Mouse (Mus musculus) cortical plate, adult 2 months (tissue): ENCODE measurements around the gene Flnb.

Source experiments
- CTCF ChIP-seq: fragments of 200-500 bp; IDR thresholded peaks from 2 replicates; pipeline ENCODE4 v1.5.1; 2011; ENCODE audit warnings: mild to moderate bottlenecking, control low read depth, low read length; ENCODE audit not compliant: insufficient read depth; ENCODE audit errors: extremely low read depth
- POLR2A ChIP-seq: fragments of 200-500 bp; IDR thresholded peaks from 2 replicates; pipeline ENCODE4 v1.6.1; 2011; ENCODE audit warnings: mild to moderate bottlenecking, low read length, control low read depth; ENCODE audit not compliant: insufficient read depth; ENCODE audit errors: extremely low read depth

DNA sequence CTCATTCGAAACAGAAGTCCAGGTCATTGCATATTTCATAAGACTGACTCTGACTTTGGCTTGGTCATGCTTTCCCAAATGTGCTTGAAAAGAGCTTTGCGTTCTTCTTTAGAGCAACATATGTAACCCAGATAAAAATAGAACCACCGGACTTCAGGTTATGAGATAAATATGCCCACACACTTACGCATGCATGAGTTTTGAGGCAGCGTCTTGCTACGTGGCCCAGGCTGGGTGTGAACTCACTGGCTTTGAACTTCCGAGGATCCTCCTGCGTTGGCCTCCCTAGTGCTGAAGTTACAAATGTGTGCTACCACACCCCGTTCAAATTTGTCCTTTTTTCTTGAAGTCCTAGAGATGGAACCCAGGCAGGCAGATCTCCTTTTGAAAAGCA lies 46.7 kb downstream of the Flnb start:
- TF ChIP-seq POLR2A (no peak), CTCF (no peak)
